Mouse (Mus musculus) layer of hippocampus, postnatal 10 days (tissue): ENCODE results near the gene Fundc1. TPM values are rescaled to one million over a fixed set of nuclear protein-coding genes. Genes with fewer than 3 reads are reported as not detected.
"Not testable (repeated sequence)": the region's sequence is repeated elsewhere in the genome, so short reads cannot be mapped to it uniquely, and the experiment has no call there.

ENCODE experiments used
- DNase-seq, 2 experiments: peaks; one replicate each; pipeline ENCODE4 v3.0.0; 2021; ENCODE audit warnings: low spot score in 2 of 2
- long read RNA-seq: library from polyadenylated mRNA; stranded (forward); transcript quantifications from one replicate; pipeline ENCODE4 v2.0.0, GENCODE M21; 2023
- total RNA-seq, 2 experiments: library from RNA; stranded (reverse); gene quantifications; 2 replicates each; pipeline ENCODE4 v1.2.3; 2021

The Fundc1 gene
- 10 to 100 TPM; 27.0 to 35.3 TPM for total RNA-seq
- long read RNA-seq, transcript Fundc1-201 (5 exons, 1,983 nt) = major isoform, 56 of 60 reads
- long read RNA-seq, partial matches to known transcripts = 1 of 60 reads
- long read RNA-seq, other reads (novel, unspliced or antisense) = 2 of 60 reads

- peak; percentile 89 to 92 for DNase-seq
Observed at GRCm38 (mm10) chrX:17571621-17572459, at the start of gene Fundc1. Fundc1 (minus strand) TSS chrX:17572325.

- no peak for DNase-seq
Observed at GRCm38 (mm10) chrX:17611253-17611652, 39.1 kb upstream of the Fundc1 start.

- DNase-seq = no peak
Observed at GRCm38 (mm10) chrX:17608763-17609162, 36.6 kb upstream of the Fundc1 start.

GRCm38 (mm10) chrX:17607668-17608067 lies 35.5 kb upstream of the Fundc1 start:
- no peak for DNase-seq

GRCm38 (mm10) chrX:17593331-17593730 lies 21.2 kb upstream of the Fundc1 start:
- DNase-seq = no peak

- peak; percentile 8 to 17 for DNase-seq
Observed at GRCm38 (mm10) chrX:17590745-17591144, 18.6 kb upstream of the Fundc1 start.

- no peak for DNase-seq
Observed at GRCm38 (mm10) chrX:17571271-17571620, 879 bp downstream of the Fundc1 start.

- DNase-seq = no peak
Observed at GRCm38 (mm10) chrX:17568670-17569069, 3.5 kb downstream of the Fundc1 start.

GRCm38 (mm10) chrX:17565743-17566142 lies 6.4 kb downstream of the Fundc1 start:
- DNase-seq = no peak

- DNase-seq = no peak
Observed at GRCm38 (mm10) chrX:17564732-17565131, 7.4 kb downstream of the Fundc1 start.

GRCm38 (mm10) chrX:17558746-17559145 lies 13.4 kb downstream of the Fundc1 start:
- DNase-seq = no peak

GRCm38 (mm10) chrX:17554488-17554887 lies 17.6 kb downstream of the Fundc1 start:
- no peak for DNase-seq

GRCm38 (mm10) chrX:17551586-17551985 lies 20.5 kb downstream of the Fundc1 start:
- not testable (repeated sequence) for DNase-seq

- DNase-seq = peak in 1 of 2 experiments; percentile 15
Observed at GRCm38 (mm10) chrX:17547143-17547806, 24.9 kb downstream of the Fundc1 start.

GRCm38 (mm10) chrX:17544860-17545492 lies 27.1 kb downstream of the Fundc1 start:
- peak in 1 of 2 experiments; percentile 16 for DNase-seq

GRCm38 (mm10) chrX:17537701-17538100 lies 34.4 kb downstream of the Fundc1 start:
- no peak for DNase-seq

GRCm38 (mm10) chrX:17527008-17527407 lies 45.1 kb downstream of the Fundc1 start:
- no peak for DNase-seq

GRCm38 (mm10) chrX:17521221-17521716 lies 50.9 kb downstream of the Fundc1 start:
- no peak for DNase-seq

- no peak for DNase-seq
Observed at GRCm38 (mm10) chrX:17520086-17520485, 52.0 kb downstream of the Fundc1 start.

- DNase-seq = no peak
Observed at GRCm38 (mm10) chrX:17514012-17514411, 58.1 kb downstream of the Fundc1 start.

GRCm38 (mm10) chrX:17512021-17512602 lies 60.0 kb downstream of the Fundc1 start:
- DNase-seq = no peak
